Mouse (Mus musculus) spleen, adult 2 months (tissue): Measurements from ENCODE around the gene Ubash3b. TPM values are rescaled to one million over a fixed set of nuclear protein-coding genes. Genes with fewer than 3 reads are reported as not detected.

Experiments used
- DNase-seq, 2 experiments: peaks; one replicate each; pipeline versions ENCODE4 v3.0.0 to v3.0.0-alpha.2; 2012 to 2021; ENCODE audit warnings: low spot score in 2 of 2, low read depth in 1 of 2
- H3K27ac ChIP-seq: fragments of 200-500 bp; 2 replicates; pipeline ENCODE4 v1.5.1; 2012; ENCODE audit warnings: low read length, inconsistent platforms; ENCODE audit not compliant: insufficient read depth
- H3K27me3 ChIP-seq: fragments of 200-500 bp; 2 replicates; pipeline ENCODE4 v1.6.1; 2012; ENCODE audit warnings: mild to moderate bottlenecking, moderate library complexity, low read length, inconsistent platforms; ENCODE audit not compliant: control insufficient read depth, insufficient read depth
- H3K36me3 ChIP-seq: fragments of 200-500 bp; 2 replicates; pipeline ENCODE4 v1.6.1; 2012; ENCODE audit warnings: mild to moderate bottlenecking, low read length, inconsistent platforms; ENCODE audit not compliant: control insufficient read depth, insufficient read depth
- H3K4me1 ChIP-seq: fragments of 200-500 bp; 2 replicates; pipeline ENCODE4 v1.6.1; 2011; ENCODE audit warnings: inconsistent platforms; ENCODE audit not compliant: control insufficient read depth, insufficient read depth, insufficient read length
- H3K4me3 ChIP-seq: fragments of 200-500 bp; 2 replicates; pipeline ENCODE4 v1.5.1; 2011; ENCODE audit warnings: mild to moderate bottlenecking, inconsistent platforms; ENCODE audit not compliant: insufficient read depth, insufficient read length; ENCODE audit errors: extremely low read depth
- CTCF ChIP-seq: fragments of 200-500 bp; IDR thresholded peaks from 2 replicates; pipeline ENCODE4 v1.5.1; 2011; ENCODE audit warnings: mild to moderate bottlenecking, inconsistent platforms; ENCODE audit not compliant: insufficient read depth, insufficient read length, insufficient replicate concordance; ENCODE audit errors: extremely low read depth
- POLR2A ChIP-seq: fragments of 200-500 bp; IDR thresholded peaks from 2 replicates; pipeline ENCODE4 v1.6.1; 2011; ENCODE audit warnings: low read depth, low read length, inconsistent platforms
- WGBS: fragments of 180-500 bp; shearing (Covaris S2); methylation state at CpG from one replicate; pipeline ENCODE4 v1.1.7; 2018; 5-methylcytosine and 5-hydroxymethylcytosine counted together
- polyA plus RNA-seq: library from polyadenylated mRNA; depleted of rRNA; stranded (reverse); fragments of >200 nt; gene quantifications from 2 replicates; pipeline ENCODE4 v1.2.3, GENCODE M21; 2012

Ubash3b gene
- polyA plus RNA-seq, 1 experiment: 10.2 TPM

- no peak for DNase-seq
- 87% methylated on average over 10 of the region's 10 CpGs for WGBS
- no peak for TF ChIP-seq CTCF
- TF ChIP-seq POLR2A: no peak
- Histone ChIP-seq H3K4me3 (no peak overlapping the region), H3K27ac (no peak overlapping the region), H3K36me3 (no peaks in the 10 kb centered on the region), H3K27me3 (no peaks in the 10 kb centered on the region), H3K4me1 (no peaks in the 10 kb centered on the region)
Measured at GRCm38 (mm10) chr9:41195742-41196311, 34.3 kb upstream of the Ubash3b start.

DNA sequence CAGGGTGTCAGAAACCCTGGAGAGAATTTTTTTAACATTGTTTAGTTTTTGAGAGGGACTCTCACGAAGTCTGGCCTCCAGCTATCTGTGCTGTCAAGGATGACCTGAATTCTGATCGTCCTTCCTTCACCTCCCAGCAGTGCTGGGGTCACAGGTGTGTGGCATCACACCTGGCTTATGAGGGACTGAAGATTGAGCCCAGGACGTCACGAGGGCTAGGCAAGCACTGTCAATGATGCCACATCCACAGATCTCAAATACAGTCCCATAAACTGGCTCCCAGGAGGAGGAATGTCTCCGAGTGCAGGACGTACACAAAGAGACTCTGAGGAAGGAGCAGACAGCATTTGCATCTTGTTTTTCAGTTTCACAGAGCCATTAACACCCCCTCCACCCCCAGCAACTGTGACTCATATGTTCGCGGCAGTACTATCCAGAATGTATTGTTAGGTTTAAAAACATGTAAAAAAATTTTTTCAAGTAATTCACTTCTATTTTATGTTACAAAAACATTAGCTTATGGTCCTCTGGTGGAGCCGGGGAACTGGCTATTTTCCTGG, 30.2 kb upstream of the Ubash3b start:
- TF ChIP-seq POLR2A (no peak), CTCF (no peak)
- H3K36me3 ChIP-seq: no peaks in the 10 kb centered on the region
- H3K4me3 ChIP-seq: no peak overlapping the region
- no peak overlapping the region for H3K27ac ChIP-seq
- H3K27me3 ChIP-seq: no peaks in the 10 kb centered on the region
- 80% methylated on average over 9 of the region's 9 CpGs for WGBS
- H3K4me1 ChIP-seq: no peaks in the 10 kb centered on the region
- no peak for DNase-seq

- Histone ChIP-seq H3K4me1 (no peaks in the 10 kb centered on the region), H3K4me3 (no peak overlapping the region), H3K27ac (no peak overlapping the region), H3K36me3 (no peaks in the 10 kb centered on the region), H3K27me3 (no peaks in the 10 kb centered on the region)
- TF ChIP-seq POLR2A (no peak), CTCF (peak; percentile 97; the same call in 1 of the 2 replicates)
- DNase-seq: peak; percentile 18 to 62
- whole genome bisulfite sequencing: 28% methylated on average over 9 of the region's 9 CpGs
Measured at GRCm38 (mm10) chr9:41190745-41191482, 29.4 kb upstream of the Ubash3b start.

DNA sequence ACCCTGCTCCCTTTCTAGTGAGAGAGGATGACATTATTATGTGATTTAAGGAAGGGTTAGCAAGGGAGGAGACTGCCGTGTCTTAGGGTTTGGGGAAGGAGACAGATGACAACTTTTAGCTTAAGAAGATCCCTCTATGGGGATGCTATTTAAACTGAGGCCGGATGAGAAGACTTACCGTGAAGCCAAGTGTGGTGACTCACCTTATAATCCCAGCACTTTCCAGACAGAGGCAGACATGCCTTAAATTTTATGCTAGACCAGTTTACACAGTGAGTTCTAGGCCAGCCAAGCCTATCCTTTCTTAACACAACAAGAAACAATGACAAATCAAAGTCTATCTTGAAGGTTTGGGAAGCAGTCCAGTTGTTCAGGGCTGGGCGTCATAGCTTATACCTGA, 26.4 kb upstream of the Ubash3b start:
- Histone ChIP-seq H3K4me1 (no peaks in the 10 kb centered on the region), H3K27ac (no peak overlapping the region), H3K4me3 (no peak overlapping the region), H3K27me3 (no peaks in the 10 kb centered on the region), H3K36me3 (no peaks in the 10 kb centered on the region)
- no peak for DNase-seq
- TF ChIP-seq CTCF: no peak
- TF ChIP-seq POLR2A: no peak
- 88% methylated on average over 4 of the region's 4 CpGs for WGBS

GRCm38 (mm10) chr9:41187498-41187897, 26.0 kb upstream of the Ubash3b start:
- H3K36me3 ChIP-seq: no peaks in the 10 kb centered on the region
- no peak for DNase-seq
- H3K27me3 ChIP-seq: no peaks in the 10 kb centered on the region
- no peaks in the 10 kb centered on the region for H3K4me1 ChIP-seq
- 94% methylated on average over 9 of the region's 9 CpGs for WGBS
- H3K4me3 ChIP-seq: no peak overlapping the region
- H3K27ac ChIP-seq: no peak overlapping the region
- TF ChIP-seq POLR2A (no peak), CTCF (no peak)

DNA sequence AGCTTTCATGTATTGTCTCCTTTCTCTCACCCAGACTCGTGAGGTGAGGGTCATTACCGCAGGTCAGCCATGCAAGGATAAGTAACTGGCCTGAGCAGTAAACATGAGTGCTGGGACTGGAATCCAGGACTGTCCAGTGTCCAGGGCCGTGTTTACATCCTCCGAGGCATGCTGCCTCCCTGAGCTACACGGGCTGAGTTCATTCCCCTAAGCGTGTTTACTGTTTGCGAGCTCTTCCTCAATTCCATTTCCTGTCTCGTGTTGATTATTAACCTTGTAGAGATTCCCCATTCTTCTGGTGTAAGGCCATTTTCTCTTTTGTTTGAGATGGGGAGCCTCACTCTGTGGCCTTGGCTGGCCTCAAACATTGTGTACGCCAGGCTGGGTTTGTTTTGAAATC, 23.8 kb upstream of the Ubash3b start:
- Histone ChIP-seq H3K27ac (no peak overlapping the region), H3K27me3 (no peaks in the 10 kb centered on the region), H3K4me3 (no peak overlapping the region), H3K4me1 (no peaks in the 10 kb centered on the region), H3K36me3 (no peaks in the 10 kb centered on the region)
- TF ChIP-seq POLR2A (no peak), CTCF (no peak)
- 70% methylated on average over 9 of the region's 9 CpGs for WGBS
- no peak for DNase-seq

DNA sequence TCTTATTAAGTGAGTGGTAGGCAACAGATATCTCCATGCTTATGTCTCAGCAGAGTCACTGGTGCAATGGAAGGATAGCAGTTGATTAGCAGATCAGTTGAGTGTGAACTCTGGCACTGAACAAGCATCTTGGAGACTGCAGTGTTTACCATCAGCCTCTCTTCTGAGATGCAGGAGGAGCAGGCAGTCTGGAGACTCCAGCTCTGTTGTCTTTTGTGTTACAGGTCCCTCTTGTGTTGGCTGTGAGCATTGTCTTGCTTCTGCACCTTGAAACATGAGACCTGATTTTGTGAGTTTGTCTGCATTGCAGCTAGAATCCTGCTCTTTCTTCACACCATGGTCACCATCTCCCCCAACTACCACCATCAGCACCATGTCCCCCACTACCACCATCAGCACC, 21.1 kb upstream of the Ubash3b start:
- TF ChIP-seq CTCF (peak; percentile 70; the same call in 1 of the 2 replicates), POLR2A (no peak)
- Histone ChIP-seq H3K4me1 (no peaks in the 10 kb centered on the region), H3K27ac (no peak overlapping the region), H3K36me3 (no peaks in the 10 kb centered on the region), H3K27me3 (no peaks in the 10 kb centered on the region), H3K4me3 (no peak overlapping the region)
- peak; percentile 29 to 41 for DNase-seq
